Mouse (Mus musculus): ENCODE results near the gene Map2k6. TPM values are rescaled to one million over a fixed set of nuclear protein-coding genes. Genes with fewer than 3 reads are reported as not detected.

The Map2k6 gene
- polyA plus RNA-seq, 1 experiment from 2014 or later, result 7.1 TPM

Other genes with a start within 250 kb of the Map2k6 start
- gene Abca9, start 230.9 kb upstream of the Map2k6 start, polyA plus RNA-seq (2016; fragmentation: Nextera tagmentation; extraction: Ambion mirVana), result 0.52 and 0.73 TPM in 2 replicates
- gene Abca6, start 147.3 kb upstream of the Map2k6 start, polyA plus RNA-seq (2016; fragmentation: Nextera tagmentation; extraction: Ambion mirVana), result 3.3 TPM in 2 replicates
- 0.49 and 0.95 TPM in 2 replicates for gene Abca5, start 61.4 kb upstream of the Map2k6 start, polyA plus RNA-seq (2016; fragmentation: Nextera tagmentation; extraction: Ambion mirVana)